Mouse (Mus musculus) thymus, postnatal 0 days (tissue): Measurements from ENCODE around the gene Tnrc6c. TPM values are rescaled to one million over a fixed set of nuclear protein-coding genes. Genes with fewer than 3 reads are reported as not detected.

ENCODE experiments used
- DNase-seq: peaks from one replicate; pipeline ENCODE4 v3.0.0-alpha.2; 2015; ENCODE audit warnings: low spot score
- polyA plus RNA-seq: library from polyadenylated mRNA; unstranded; fragments of >200 nt; fragmentation: Nextera tagmentation; extraction: Ambion mirVana; gene quantifications from 2 replicates; pipeline ENCODE4 v1.2.1, GENCODE M21; 2015

Gene Tnrc6c
- polyA plus RNA-seq: 13.2 and 18.7 TPM in 2 replicates

DNA sequence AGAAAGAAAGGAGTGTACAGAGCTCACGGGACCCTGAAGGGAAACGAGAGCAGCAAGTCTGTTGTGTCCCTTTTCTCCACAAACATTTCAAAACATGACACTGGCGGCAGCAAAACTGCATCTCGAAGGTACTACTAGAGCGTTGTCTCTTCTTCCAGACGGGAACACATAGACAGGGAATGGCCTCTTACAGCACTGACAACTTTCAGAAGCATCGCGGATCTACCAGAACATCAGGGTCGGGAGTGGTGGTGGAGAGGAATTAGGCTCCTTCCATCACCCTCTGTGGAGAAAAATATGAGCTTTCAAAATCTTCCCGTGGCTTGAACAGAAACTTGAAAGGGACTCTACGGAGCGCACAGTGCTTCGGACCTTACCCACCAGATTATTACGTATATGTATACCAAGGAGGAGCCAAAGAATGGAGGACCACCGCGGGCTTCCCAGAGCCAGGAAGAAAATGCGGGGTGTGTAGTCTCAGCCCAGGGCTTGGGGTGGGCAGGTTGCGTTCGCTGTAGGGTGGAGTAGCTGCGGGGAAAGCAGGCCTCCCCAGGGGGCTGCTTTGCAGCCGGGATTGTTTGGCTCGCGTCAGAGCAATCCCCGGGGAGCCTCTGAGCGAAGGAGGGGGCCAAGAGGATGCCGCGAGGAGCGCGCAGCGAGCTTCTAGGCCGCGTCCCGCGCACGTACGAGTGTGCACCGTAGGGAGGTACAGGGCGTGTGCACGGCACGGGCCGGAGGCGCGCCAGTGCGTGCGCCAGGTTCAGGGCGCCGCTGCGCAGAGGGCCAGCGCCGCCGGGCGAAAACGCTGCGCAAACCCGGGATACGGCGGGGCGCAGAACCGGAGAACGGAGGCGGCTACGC, at the start of gene Tnrc6c:
TSS of gene Tnrc6c (plus strand) at position 799 of the 861 bp plus-strand sequence.
- peak; percentile 89 for DNase-seq

- no peak for DNase-seq
Observed at GRCm38 (mm10) chr11:117606137-117606536, 48.0 kb upstream of the Tnrc6c start.

GRCm38 (mm10) chr11:117606605-117607203, 47.4 kb upstream of the Tnrc6c start:
- DNase-seq: no peak

DNA sequence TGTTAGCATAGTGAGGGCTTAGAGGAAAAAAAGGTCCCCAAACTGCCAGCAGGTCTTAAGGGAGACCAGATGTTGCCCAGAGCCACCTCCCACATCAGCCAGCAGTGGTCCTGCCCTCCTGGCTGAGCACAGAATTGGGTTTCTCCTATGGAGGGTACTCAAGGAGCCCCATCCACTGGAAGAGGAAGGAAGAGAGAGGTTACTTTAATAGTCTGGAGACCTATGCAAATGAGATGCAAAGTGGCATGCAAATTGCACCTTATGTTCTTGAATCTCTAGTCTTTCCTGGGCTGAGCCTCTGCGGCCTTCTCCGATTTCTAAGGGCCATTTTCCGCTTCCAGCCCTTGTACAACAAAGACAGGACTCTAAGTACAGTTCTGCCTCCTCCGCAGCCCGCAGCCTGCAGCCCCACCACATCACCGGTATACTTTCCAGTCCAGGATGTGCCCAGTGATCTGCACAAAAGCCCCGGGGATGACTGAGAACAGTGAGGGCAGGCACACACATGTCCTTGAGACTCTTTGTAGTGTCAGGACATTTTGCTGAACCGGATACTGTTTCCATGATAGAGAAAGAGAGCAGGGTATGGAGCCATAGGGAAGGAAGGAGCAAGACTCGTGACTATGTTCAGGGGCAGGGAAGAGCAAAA, 45.8 kb upstream of the Tnrc6c start:
- DNase-seq: no peak

GRCm38 (mm10) chr11:117608976-117609375, 45.1 kb upstream of the Tnrc6c start:
- no peak for DNase-seq

DNA sequence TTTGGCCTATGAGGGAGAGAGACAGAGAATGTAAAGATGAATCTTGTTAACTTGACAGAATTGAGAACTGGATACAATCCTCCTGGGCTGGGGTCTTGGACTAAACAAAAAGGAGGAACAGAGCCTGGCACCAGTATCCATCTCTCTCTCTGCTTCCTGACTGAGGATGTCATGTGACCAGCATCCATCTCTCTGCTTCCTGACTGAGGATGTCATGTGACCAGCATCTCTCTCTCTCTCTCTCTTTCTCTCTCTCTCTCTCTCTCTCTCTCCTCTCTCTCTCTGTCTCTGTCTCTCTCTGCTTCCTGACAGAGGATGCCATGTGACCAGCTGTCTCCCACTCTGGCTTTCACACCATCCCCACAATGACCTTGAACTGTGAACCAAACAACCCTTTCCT, 43.5 kb upstream of the Tnrc6c start:
- no peak for DNase-seq

GRCm38 (mm10) chr11:117611068-117611467, 43.0 kb upstream of the Tnrc6c start:
- DNase-seq: peak; percentile 26

DNA sequence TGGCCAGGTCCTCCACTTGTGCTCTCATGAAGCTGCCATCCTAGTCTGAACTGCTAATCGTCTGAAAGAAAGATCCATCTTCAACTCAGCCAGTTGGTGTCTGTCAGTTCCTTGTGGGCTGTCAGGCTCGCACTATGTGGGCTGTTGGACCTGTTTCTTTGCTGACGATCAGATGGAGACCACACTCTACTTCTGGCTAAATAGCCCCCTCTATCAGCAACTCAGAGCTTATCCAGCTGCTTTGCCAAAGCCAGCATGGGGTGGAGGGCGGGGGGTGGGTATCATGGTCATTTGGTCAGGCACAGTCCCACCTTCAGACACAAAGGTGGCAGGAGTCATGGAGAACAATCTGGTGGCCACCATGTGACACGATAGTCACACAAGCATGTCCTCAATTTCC, 42.2 kb upstream of the Tnrc6c start:
- DNase-seq: no peak

DNA sequence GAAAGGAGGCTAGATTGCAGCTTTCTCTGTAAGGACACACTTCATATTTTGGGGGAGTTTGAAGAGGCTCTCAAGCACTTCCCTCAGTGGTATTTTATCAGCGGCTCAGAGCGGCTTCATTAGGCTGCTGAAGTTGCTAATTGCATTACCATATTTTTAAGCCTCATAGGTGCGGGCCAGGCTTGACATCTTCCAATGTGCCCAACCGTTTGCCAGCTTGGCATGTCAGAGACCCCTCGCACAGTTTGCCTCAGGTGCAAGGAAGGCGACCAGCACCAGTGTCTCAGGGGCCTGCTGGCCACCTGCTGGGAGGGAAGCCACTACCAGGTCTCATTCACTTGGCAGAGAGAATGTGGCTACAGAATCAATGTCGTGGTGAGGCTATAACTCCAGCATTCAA, 41.2 kb upstream of the Tnrc6c start:
- no peak for DNase-seq

- no peak for DNase-seq
Observed at GRCm38 (mm10) chr11:117617368-117617908, 36.7 kb upstream of the Tnrc6c start.

DNA sequence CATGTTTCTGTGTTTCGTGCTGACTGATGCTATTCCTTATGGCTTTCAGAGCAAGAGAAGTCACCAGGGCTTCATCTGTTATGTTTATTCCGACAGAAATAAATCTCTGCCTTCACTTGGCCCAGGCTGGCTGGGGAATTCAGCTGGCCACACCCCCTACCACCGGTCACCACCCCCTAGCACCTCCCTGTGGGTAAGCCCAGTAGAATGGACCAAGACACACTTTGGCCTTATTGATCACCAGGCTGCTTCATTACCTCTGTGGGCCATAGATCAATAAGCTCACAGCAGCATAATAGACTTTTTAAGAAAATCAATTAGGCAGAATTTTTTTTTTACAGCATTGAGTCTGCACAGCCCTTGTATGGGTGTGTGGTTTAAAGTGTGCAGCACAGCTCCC, 35.9 kb upstream of the Tnrc6c start:
- DNase-seq: no peak

DNA sequence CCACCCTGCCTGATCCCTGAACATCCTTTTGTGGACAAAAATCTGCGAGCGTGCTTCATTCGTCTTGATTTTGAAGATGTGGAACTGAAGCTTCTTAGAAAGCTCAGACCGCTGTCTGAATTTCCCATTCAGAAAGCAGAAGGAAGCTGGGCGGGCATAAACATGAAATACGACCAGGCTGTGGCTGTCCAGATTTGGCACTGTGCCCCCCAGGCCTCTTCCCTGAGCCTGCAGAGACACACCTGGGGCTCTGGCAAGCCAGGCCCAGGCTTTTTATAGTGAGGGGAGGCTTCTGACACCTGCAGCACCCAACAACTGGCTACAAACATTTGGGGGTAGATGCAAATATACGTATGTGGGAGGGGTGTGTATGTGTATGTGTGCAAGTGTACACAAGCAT, 35.3 kb upstream of the Tnrc6c start:
- no peak for DNase-seq

DNA sequence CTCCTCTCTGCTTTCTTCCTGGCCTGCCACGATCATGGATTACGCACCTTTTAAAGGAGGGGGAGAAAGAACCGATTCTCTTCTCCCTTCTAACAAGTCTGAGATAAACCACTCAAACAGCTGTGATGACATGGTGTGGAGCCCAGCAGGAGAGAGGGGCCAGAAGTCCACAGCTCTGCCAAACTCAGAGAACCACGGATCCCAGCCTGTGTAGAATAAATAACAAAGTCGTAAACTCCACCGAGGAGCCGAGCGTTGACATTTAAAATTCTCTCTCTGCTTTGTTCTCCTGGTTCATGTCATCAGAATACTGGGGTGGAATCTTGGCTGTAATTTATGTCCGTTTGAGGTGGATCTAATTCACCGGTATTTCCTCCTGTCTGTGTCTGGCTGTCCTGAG, 34.5 kb upstream of the Tnrc6c start:
- DNase-seq: no peak

GRCm38 (mm10) chr11:117625196-117625595, 28.9 kb upstream of the Tnrc6c start:
- no peak for DNase-seq

DNA sequence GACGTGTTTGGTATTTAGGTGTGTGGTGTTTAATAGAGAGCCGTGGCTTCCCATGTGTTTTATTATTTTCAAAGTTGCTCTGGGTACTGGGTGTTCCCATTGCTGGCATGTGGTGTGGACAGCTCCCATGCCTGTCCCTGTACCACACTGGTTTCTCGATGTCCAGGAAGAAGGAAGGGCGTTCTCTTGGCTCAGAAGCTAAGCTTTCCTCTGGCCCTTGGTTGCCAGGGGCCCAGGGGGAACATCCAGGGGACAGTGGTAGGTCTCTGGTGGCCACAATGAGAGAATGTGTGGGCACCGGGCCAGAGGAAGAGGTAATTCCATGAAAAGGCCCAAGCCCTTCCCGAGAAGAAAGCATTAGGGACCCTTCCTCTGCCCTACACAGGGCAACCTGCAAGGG, 27.5 kb upstream of the Tnrc6c start:
- DNase-seq: no peak

GRCm38 (mm10) chr11:117627060-117627562, 27.0 kb upstream of the Tnrc6c start:
- DNase-seq: peak; percentile 26

GRCm38 (mm10) chr11:117627746-117628311, 26.3 kb upstream of the Tnrc6c start:
- DNase-seq: no peak

DNA sequence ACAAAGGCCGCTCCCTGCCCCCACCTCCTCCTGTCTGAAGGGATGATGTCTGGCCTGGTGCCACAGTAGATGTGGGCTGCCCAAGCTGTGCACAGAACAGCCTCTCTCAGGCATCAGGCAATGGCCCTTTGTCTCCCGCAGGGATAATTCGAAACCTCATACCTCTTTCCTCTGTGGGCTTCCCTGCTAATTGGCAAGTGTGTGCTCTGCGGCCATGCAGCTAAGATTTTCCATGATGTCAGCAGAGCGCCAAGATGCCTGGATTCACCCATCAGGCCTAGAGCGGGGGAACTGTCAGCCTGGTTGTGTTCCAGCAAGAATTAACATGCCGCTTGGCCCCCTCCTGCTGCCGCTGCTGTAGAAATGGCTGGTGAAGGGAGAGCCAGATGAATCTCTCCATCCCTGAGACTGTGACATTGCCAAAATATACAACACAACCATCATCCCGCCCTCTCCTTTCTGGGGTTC, 25.7 kb upstream of the Tnrc6c start:
- no peak for DNase-seq

- no peak for DNase-seq
Observed at GRCm38 (mm10) chr11:117629865-117630264, 24.2 kb upstream of the Tnrc6c start.

- no peak for DNase-seq
Observed at GRCm38 (mm10) chr11:117630868-117631565, 23.1 kb upstream of the Tnrc6c start.

- no peak for DNase-seq
Observed at GRCm38 (mm10) chr11:117633310-117633709, 20.8 kb upstream of the Tnrc6c start.
